Mouse (Mus musculus): ENCODE data around the gene Sorl1. TPM values are rescaled to one million over a fixed set of nuclear protein-coding genes. Genes with fewer than 3 reads are reported as not detected.

Gene Sorl1
- total and polyA plus RNA-seq, 3 experiments: 2.5 to 12.3 (median 6.3) TPM

- in situ Hi-C loops (cut with MboI; ENCODE audit: low pct_ligation_motif_present, low pct_unique_long_range_greater_than_20kb, low sequenced_read_pairs): no loop called here
- TF ChIP-seq MYC (IDR thresholded peaks at IDR 0.05; ENCODE audit: low read depth, low read length) (no peak), MAZ (IDR thresholded peaks at IDR 0.05; ENCODE audit: low read depth, low read length) (no peak), ELF1 (IDR thresholded peaks at IDR 0.05; ENCODE audit: low read depth, low read length) (no peak), POLR2AphosphoS2 (IDR thresholded peaks at IDR 0.05; ENCODE audit: low read depth, low read length) (no peak)
These were observed 100.7 kb downstream of the Sorl1 start for GRCm38 (mm10) chr9:42023383-42023782.

GRCm38 (mm10) chr9:42022318-42022717 is 101.8 kb downstream of the Sorl1 start:
- peak; percentile 69 for DNase-seq (ENCODE audit: extremely low read depth)
- Histone ChIP-seq H3K27ac (ENCODE audit: insufficient read depth, low read depth) (no peak overlapping the region), H3K27me3 (replicated peaks) (no peaks in the 10 kb centered on the region), H3K36me3 (replicated peaks in 1 of 2; ENCODE audit: control insufficient read depth in 1 of 2, insufficient read depth in 1 of 2, low read length in 1 of 2) (peaks cover 0 to 44% of the 10 kb centered on the region in 2 experiments), H3K4me3 (replicated peaks in 1 of 3; ENCODE audit: low read depth in 2 of 3, low read length in 2 of 3, poor library complexity in 1 of 3) (no peak overlapping the region), H3K79me2 (replicated peaks; ENCODE audit: control insufficient read depth, extremely low read depth, insufficient read depth, poor library complexity, severe bottlenecking) (no peaks in the 10 kb centered on the region), H3K4me1 (ENCODE audit: control insufficient read depth in 1 of 2, insufficient read depth in 2 of 2) (peaks cover 5 to 14% of the 10 kb centered on the region in 2 experiments; a peak in 3 of 4 replicates), H3K9me3 (replicated peaks; ENCODE audit: low read length) (peaks cover 7% of the 10 kb centered on the region), H3K4me2 (ENCODE audit: insufficient read depth, low read depth, poor library complexity, severe bottlenecking) (no peak overlapping the region), H3K9ac (ENCODE audit: insufficient read depth, low read depth) (no peak overlapping the region)
- TF ChIP-seq POLR2AphosphoS2 (IDR thresholded peaks at IDR 0.05; ENCODE audit: low read depth, low read length) (no peak), JUN (IDR thresholded peaks at IDR 0.05; ENCODE audit: insufficient read depth, low read depth, low read length) (no peak), UBTF (IDR thresholded peaks at IDR 0.05; ENCODE audit: low read depth, low read length) (no peak), MAFK (IDR thresholded peaks at IDR 0.05; ENCODE audit: insufficient replicate concordance, low read length) (no peak), ELF1 (IDR thresholded peaks at IDR 0.05; ENCODE audit: low read depth, low read length) (no peak), RCOR1 (conservative IDR thresholded peaks at IDR 0.05; ENCODE audit: low read depth, low read length) (no peak), EP300 (IDR thresholded peaks at IDR 0.05; ENCODE audit: low read length) (peak; percentile 54; the same call in 1 of the 2 replicates), MXI1 (IDR thresholded peaks at IDR 0.05; ENCODE audit: low read depth, low read length) (no peak), PAX5 (IDR thresholded peaks at IDR 0.05; ENCODE audit: low read length) (no peak), ZMIZ1 (IDR thresholded peaks at IDR 0.05; ENCODE audit: low read depth, low read length) (no peak), IRF4 (IDR thresholded peaks at IDR 0.05; ENCODE audit: low read depth, low read length) (peak; percentile 43; the same call in 1 of the 2 replicates), KAT2A (IDR thresholded peaks at IDR 0.05; ENCODE audit: insufficient replicate concordance, low read length) (no peak), SMC3 (IDR thresholded peaks at IDR 0.05; ENCODE audit: low read depth, low read length) (no peak), JUND (conservative IDR thresholded peaks at IDR 0.05; ENCODE audit: low read depth, low read length) (no peak), ETS1 (conservative IDR thresholded peaks at IDR 0.05; ENCODE audit: low read depth, low read length) (peak; percentile 74), ZNF384 (IDR thresholded peaks at IDR 0.05; ENCODE audit: low read depth, low read length) (no peak), ZC3H11A (IDR thresholded peaks at IDR 0.05; ENCODE audit: low read depth, low read length) (no peak), CHD1 (IDR thresholded peaks at IDR 0.05; ENCODE audit: low read depth, low read length) (no peak), NELFE (IDR thresholded peaks at IDR 0.05; ENCODE audit: low read depth, low read length) (no peak), USF2 (conservative IDR thresholded peaks at IDR 0.05; ENCODE audit: low read depth, low read length) (no peak), TCF12 (IDR thresholded peaks at IDR 0.05; ENCODE audit: low read depth, low read length) (0 out of 2 replicates have a peak, but pooled peaks have one; percentile 33), ZKSCAN1 (IDR thresholded peaks at IDR 0.05; ENCODE audit: borderline replicate concordance, low read depth, low read length) (no peak), E2F4 (IDR thresholded peaks at IDR 0.05; ENCODE audit: insufficient replicate concordance, low read depth, low read length) (no peak), NRF1 (IDR thresholded peaks at IDR 0.05; ENCODE audit: low read depth, low read length) (no peak), SIN3A (IDR thresholded peaks at IDR 0.05; ENCODE audit: low read length) (no peak), GABPA (IDR thresholded peaks at IDR 0.05; ENCODE audit: insufficient replicate concordance, low read depth, low read length) (no peak), BHLHE40 (IDR thresholded peaks at IDR 0.05; ENCODE audit: low read depth, low read length) (peak; percentile 98), HCFC1 (IDR thresholded peaks at IDR 0.05; ENCODE audit: low read depth, low read length) (no peak), USF1 (IDR thresholded peaks at IDR 0.05; ENCODE audit: low read depth, low read length) (no peak)
- dilution Hi-C loops (cut with MboI; ENCODE audit: extremely low pct_ligation_motif_present, extremely low pct_unique_long_range_greater_than_20kb, low sequenced_read_pairs): no loop called here
- in situ Hi-C loops (cut with MboI; ENCODE audit: low pct_ligation_motif_present, low pct_unique_long_range_greater_than_20kb, low sequenced_read_pairs): no loop called here

More at GRCm38 (mm10) chr9:42023383-42023782, 100.7 kb downstream of the Sorl1 start:
- DNase-seq (ENCODE audit: extremely low read depth): no peak
- Histone ChIP-seq H3K27me3 (replicated peaks) (no peaks in the 10 kb centered on the region), H3K9me3 (replicated peaks; ENCODE audit: low read length) (peaks cover 7% of the 10 kb centered on the region), H3K79me2 (replicated peaks; ENCODE audit: control insufficient read depth, extremely low read depth, insufficient read depth, poor library complexity, severe bottlenecking) (no peaks in the 10 kb centered on the region), H3K27ac (ENCODE audit: insufficient read depth, low read depth) (no peak overlapping the region), H3K4me1 (ENCODE audit: control insufficient read depth in 1 of 2, insufficient read depth in 2 of 2) (peaks cover 5 to 18% of the 10 kb centered on the region in 2 experiments; a peak in 3 of 4 replicates), H3K36me3 (replicated peaks in 1 of 2; ENCODE audit: control insufficient read depth in 1 of 2, insufficient read depth in 1 of 2, low read length in 1 of 2) (peaks cover 0 to 40% of the 10 kb centered on the region in 2 experiments), H3K9ac (ENCODE audit: insufficient read depth, low read depth) (no peak overlapping the region), H3K4me3 (replicated peaks in 1 of 3; ENCODE audit: low read depth in 2 of 3, low read length in 2 of 3, poor library complexity in 1 of 3) (no peak overlapping the region), H3K4me2 (ENCODE audit: insufficient read depth, low read depth, poor library complexity, severe bottlenecking) (no peak overlapping the region)
- dilution Hi-C loops (cut with MboI; ENCODE audit: extremely low pct_ligation_motif_present, extremely low pct_unique_long_range_greater_than_20kb, low sequenced_read_pairs): no loop called here

All from CH12.LX (cell line).